In the genomic region with DNA sequence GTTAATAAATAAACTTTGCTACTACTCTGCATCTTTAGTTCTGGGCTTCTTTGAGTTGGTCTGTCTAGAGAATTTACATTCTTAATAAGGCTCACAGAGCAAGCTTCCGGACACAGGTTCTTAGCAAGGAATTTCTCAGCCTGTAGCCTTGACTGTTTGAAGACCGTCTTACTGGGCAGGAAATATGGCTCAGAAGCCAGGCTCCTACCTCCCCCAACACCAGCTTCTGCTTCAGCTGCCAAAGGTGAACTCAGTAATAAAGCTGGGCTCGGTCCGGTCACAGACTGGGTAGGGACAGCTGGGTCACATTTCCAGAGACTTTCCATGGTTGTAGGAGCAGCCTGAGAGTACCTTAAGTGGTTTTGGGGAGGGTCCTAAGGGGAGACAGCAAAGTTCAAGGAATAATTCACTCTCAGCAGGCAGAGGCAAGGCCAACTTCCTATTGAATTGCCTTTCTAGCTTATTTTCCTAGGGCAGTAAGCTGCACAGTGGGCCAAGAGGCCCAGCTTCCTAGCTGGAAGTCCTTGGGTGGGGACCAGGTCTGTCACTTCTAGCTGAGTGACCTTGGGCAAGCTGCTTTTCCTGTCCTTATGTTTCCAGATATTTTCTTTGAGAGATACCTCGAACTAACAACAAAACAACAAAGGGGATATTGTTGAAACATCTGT, we compare ENCODE assay signal across 9 mouse cellular contexts. TPM values are rescaled to one million over a fixed set of nuclear protein-coding genes. Genes with fewer than 3 reads are reported as not detected.
DNase-seq lines count a peak whose midpoint lies in the region; ATAC-seq lines count a peak whose summit lies in the region.
"Had no signal": no experiment of that assay in that cellular context is flagged by ENCODE, and none has a peak within 500 bp of the region (broad histone marks: within the 10 kb centered on the region; RNA-seq: fewer than 3 reads in every experiment).

No protein-coding gene starts in this region.

- no peak overlapping the region for H3K4me3 ChIP-seq in forebrain, embryonic 12.5 days (replicated peaks)
- no peak overlapping the region; the same call in 1 of the 2 replicates for H3K4me3 ChIP-seq in hindbrain, embryonic 14.5 days (replicated peaks; ENCODE audit: low read length)
- no peak overlapping the region for H3K4me3 ChIP-seq in midbrain, embryonic 10.5 days
- H3K4me3 ChIP-seq in liver, embryonic 11.5 days (ENCODE audit: low read depth, low read length) = no peak overlapping the region

- H3K9me3 ChIP-seq in forebrain, embryonic 12.5 days = no peaks in the 10 kb centered on the region
- H3K9me3 ChIP-seq in hindbrain, embryonic 14.5 days (ENCODE audit: control insufficient read depth, low read length) = no peaks in the 10 kb centered on the region
- H3K9me3 ChIP-seq in midbrain, embryonic 10.5 days (replicated peaks) = no peaks in the 10 kb centered on the region
- H3K9me3 ChIP-seq in liver, embryonic 11.5 days (ENCODE audit: control insufficient read depth, low read length) = no peaks in the 10 kb centered on the region

- H3K4me1 ChIP-seq in forebrain, embryonic 12.5 days = peaks cover 40% of the 10 kb centered on the region
- peaks cover 34% of the 10 kb centered on the region for H3K4me1 ChIP-seq in hindbrain, embryonic 14.5 days (replicated peaks; ENCODE audit: control insufficient read depth, insufficient read depth, low read length)
- peaks cover 53% of the 10 kb centered on the region for H3K4me1 ChIP-seq in midbrain, embryonic 10.5 days
- no peaks in the 10 kb centered on the region for H3K4me1 ChIP-seq in liver, embryonic 11.5 days (replicated peaks; ENCODE audit: control insufficient read depth, insufficient read depth, low read length)

- H3K27me3 ChIP-seq in forebrain, embryonic 12.5 days = peaks cover 15% of the 10 kb centered on the region
- no peaks in the 10 kb centered on the region for H3K27me3 ChIP-seq in hindbrain, embryonic 14.5 days (ENCODE audit: control insufficient read depth, insufficient read depth, low read length)
- peaks cover 44% of the 10 kb centered on the region for H3K27me3 ChIP-seq in midbrain, embryonic 10.5 days (ENCODE audit: low read depth, poor library complexity, severe bottlenecking)
- H3K27me3 ChIP-seq in liver, embryonic 11.5 days (replicated peaks; ENCODE audit: control insufficient read depth, insufficient read depth, low read length) = peaks cover 37% of the 10 kb centered on the region

- WGBS in forebrain, embryonic 12.5 days = 35% methylated on average over 5 of the region's 5 CpGs
- WGBS in hindbrain, embryonic 14.5 days = 26% methylated on average over 5 of the region's 5 CpGs
- 32% methylated on average over 5 of the region's 5 CpGs for WGBS in midbrain, embryonic 10.5 days
- 42% methylated on average over 5 of the region's 5 CpGs for WGBS in liver, embryonic 11.5 days

- peak; percentile 54 to 67 for DNase-seq in cerebellum, postnatal 10 days
- no peak for DNase-seq in cerebellum, postnatal 25 days
- no peak for DNase-seq in hindbrain, embryonic 14.5 days (ENCODE audit: low spot score)
- DNase-seq in midbrain, embryonic 10.5 days (ENCODE audit: low spot score) = no peak
- DNase-seq in retina, embryonic 14.5 days (ENCODE audit: low spot score) = no peak
- no peak for DNase-seq in liver, embryonic 11.5 days (ENCODE audit: low spot score)

- H3K27ac ChIP-seq in forebrain, embryonic 12.5 days = peak overlapping the region; percentile 61; the same call in 1 of the 2 replicates
- H3K27ac ChIP-seq in hindbrain, embryonic 14.5 days = peak overlapping the region; percentile 63; the same call in 1 of the 2 replicates
- H3K27ac ChIP-seq in midbrain, embryonic 10.5 days (replicated peaks) = peak overlapping the region; percentile 46; the same call in 1 of the 2 replicates
- H3K27ac ChIP-seq in liver, embryonic 11.5 days (ENCODE audit: low read depth, low read length) = no peak overlapping the region

- peak overlapping the region; percentile 9; the same call in 1 of the 2 replicates for H3K4me2 ChIP-seq in forebrain, embryonic 12.5 days
- H3K4me2 ChIP-seq in hindbrain, embryonic 14.5 days (replicated peaks) = peak overlapping the region; percentile 72
- no peak overlapping the region for H3K4me2 ChIP-seq in liver, embryonic 11.5 days

- no peak for ATAC-seq in forebrain, embryonic 12.5 days (ENCODE audit: low FRiP score)
- no peak for ATAC-seq in hindbrain, embryonic 14.5 days (ENCODE audit: low FRiP score)
- ATAC-seq in erythroblast, adult 5-6 weeks (replicated peaks; ENCODE audit: low FRiP score, poor library complexity, severe bottlenecking) = no peak
- ATAC-seq in liver, embryonic 11.5 days (replicated peaks; ENCODE audit: low FRiP score) = no peak

- no peak overlapping the region for H3K9ac ChIP-seq in forebrain, embryonic 12.5 days
- peak overlapping the region; percentile 74; the same call in 1 of the 2 replicates for H3K9ac ChIP-seq in hindbrain, embryonic 14.5 days
- H3K9ac ChIP-seq in liver, embryonic 11.5 days (ENCODE audit: low read depth, low read length) = no peak overlapping the region

- no peaks in the 10 kb centered on the region for H3K36me3 ChIP-seq in forebrain, embryonic 12.5 days (replicated peaks)
- H3K36me3 ChIP-seq in hindbrain, embryonic 14.5 days (replicated peaks; ENCODE audit: control insufficient read depth, insufficient read depth) = no peaks in the 10 kb centered on the region
- H3K36me3 ChIP-seq in midbrain, embryonic 10.5 days = no peaks in the 10 kb centered on the region
- no peaks in the 10 kb centered on the region for H3K36me3 ChIP-seq in liver, embryonic 11.5 days (ENCODE audit: control insufficient read depth, insufficient read depth, low read length)

RNA-seq across cellular contexts. Expression of gene Limch1, which starts 3.0 kb away (rescaled TPM):
- polyA plus RNA-seq in forebrain, embryonic 12.5 days (2016; fragmentation: Nextera tagmentation; extraction: Ambion mirVana) = 35.3 and 38.2 TPM in 2 replicates
- polyA plus RNA-seq in hindbrain, embryonic 14.5 days (2014; fragmentation: Nextera tagmentation; extraction: Ambion mirVana) = 58.6 and 60.1 TPM in 2 replicates
- polyA plus RNA-seq in midbrain, embryonic 10.5 days (2016; fragmentation: Nextera tagmentation; extraction: Ambion mirVana) = 33.2 and 37.2 TPM in 2 replicates
- not detected in 2 replicates for total RNA-seq in erythroblast, adult 5-6 weeks (2015; ENCODE audit: low replicate concordance)
- 0.70 TPM in 1 of 2 replicates, not detected in the other for total RNA-seq in erythroblast, adult 5-6 weeks (2017; ENCODE audit: low replicate concordance)
- polyA plus RNA-seq in liver, embryonic 11.5 days (2014; fragmentation: Nextera tagmentation; extraction: Ambion mirVana) = 11.6 and 13.4 TPM in 2 replicates
- polyA plus RNA-seq: C2C12 had no signal

Comparison
In these comparisons a context has a peak if more than half of its experiments do, and no peak if none do; other contexts are left out.
1. DNase-seq: peak in cerebellum, postnatal 10 days (2 of 2); none in cerebellum, postnatal 25 days (0 of 2), hindbrain, embryonic 14.5 days (single experiment), midbrain, embryonic 10.5 days (single experiment), retina, embryonic 14.5 days (single experiment) and liver, embryonic 11.5 days (single experiment).